Mouse (Mus musculus): ENCODE measurements around the gene Ugt1a10. TPM values are rescaled to one million over a fixed set of nuclear protein-coding genes. Genes with fewer than 3 reads are reported as not detected.

Ugt1a10 gene
- polyA plus RNA-seq, 1 experiment = not detected

DNA sequence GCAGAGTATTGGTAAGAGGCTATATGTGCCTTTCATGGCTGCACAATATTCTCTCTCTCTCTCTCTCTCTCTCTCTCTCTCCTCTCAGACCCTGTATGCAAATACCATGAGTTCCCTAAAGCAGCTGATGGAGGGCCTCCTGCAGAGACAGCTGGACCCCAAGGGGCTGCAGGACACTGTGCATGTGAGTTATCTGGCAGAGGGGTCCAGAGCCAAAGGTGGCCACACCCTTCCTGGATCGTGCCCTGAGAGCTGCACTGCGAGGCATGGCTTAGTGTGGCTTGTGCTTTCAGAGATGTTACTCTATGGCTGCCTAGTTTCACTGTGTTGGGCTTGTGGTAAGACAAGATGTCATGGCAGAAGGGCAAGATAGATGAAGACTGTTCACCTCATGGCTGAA is 192.5 kb downstream of the Ugt1a10 start:
- no peaks in the 10 kb centered on the region for H3K36me3 ChIP-seq (ENCODE audit: control insufficient read depth)
- no peaks in the 10 kb centered on the region for H3K4me1 ChIP-seq (ENCODE audit: control insufficient read depth)
- TF ChIP-seq TAL1 (IDR thresholded peaks at IDR 0.05; ENCODE audit: low read length) = no peak
- TF ChIP-seq GATA1 (IDR thresholded peaks at IDR 0.05; ENCODE audit: low read length) = no peak
- H3K9me3 ChIP-seq (ENCODE audit: control insufficient read depth, low read length) = peaks cover 70% of the 10 kb centered on the region
- H3K27me3 ChIP-seq (ENCODE audit: control insufficient read depth) = peaks cover 2% of the 10 kb centered on the region; the same call in 1 of the 2 replicates
- no peak overlapping the region for H3K4me3 ChIP-seq (replicated peaks)

DNA sequence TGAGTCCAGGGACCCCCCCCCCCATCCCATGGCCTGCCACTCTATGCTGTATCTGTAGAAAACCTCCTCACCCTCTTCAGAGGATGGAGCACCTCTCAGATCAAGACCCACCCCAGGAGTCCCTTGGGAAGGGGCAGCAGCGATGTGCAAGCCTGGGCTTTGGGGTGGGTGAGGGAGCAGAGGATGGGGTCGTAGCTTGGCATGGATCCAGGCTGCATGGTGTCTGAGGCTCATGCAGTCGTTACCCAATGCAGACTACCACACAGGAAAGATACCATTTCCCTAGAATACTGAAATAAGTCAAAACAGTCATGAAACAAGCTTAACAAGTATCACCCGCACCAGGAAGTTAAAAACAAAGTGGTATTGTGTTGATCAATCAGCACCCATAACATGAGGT is 193.5 kb downstream of the Ugt1a10 start:
- H3K36me3 ChIP-seq (ENCODE audit: control insufficient read depth) = no peaks in the 10 kb centered on the region
- peaks cover 2% of the 10 kb centered on the region; the same call in 1 of the 2 replicates for H3K27me3 ChIP-seq (ENCODE audit: control insufficient read depth)
- TF ChIP-seq TAL1 (IDR thresholded peaks at IDR 0.05; ENCODE audit: low read length) (no peak), GATA1 (IDR thresholded peaks at IDR 0.05; ENCODE audit: low read length) (no peak)
- no peaks in the 10 kb centered on the region for H3K4me1 ChIP-seq (ENCODE audit: control insufficient read depth)
- H3K4me3 ChIP-seq (replicated peaks) = no peak overlapping the region
- H3K9me3 ChIP-seq (ENCODE audit: control insufficient read depth, low read length) = peaks cover 71% of the 10 kb centered on the region

DNA sequence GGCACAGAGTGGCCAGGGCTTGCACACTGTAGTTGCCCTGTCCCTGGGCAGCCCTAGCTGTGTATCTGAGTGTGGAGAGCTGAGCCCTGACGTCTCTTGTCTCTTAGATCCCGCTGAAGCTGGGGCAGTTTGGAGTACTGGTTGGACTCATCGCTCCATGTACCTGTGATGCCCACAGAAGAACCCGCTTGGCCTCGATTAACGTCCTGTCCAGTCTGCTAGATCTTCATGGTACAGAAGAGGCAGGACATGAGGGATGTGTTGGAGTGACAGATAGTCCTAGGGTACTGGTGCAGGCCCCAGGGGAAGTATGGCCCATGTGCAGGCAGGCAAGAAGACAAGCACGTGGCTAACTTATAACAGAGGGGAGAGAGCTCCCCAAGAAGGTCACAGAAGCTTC is 194.4 kb downstream of the Ugt1a10 start:
- Histone ChIP-seq H3K27me3 (ENCODE audit: control insufficient read depth) (peaks cover 2% of the 10 kb centered on the region; the same call in 1 of the 2 replicates), H3K9me3 (ENCODE audit: control insufficient read depth, low read length) (peaks cover 65% of the 10 kb centered on the region), H3K4me3 (replicated peaks) (no peak overlapping the region), H3K36me3 (ENCODE audit: control insufficient read depth) (no peaks in the 10 kb centered on the region), H3K4me1 (ENCODE audit: control insufficient read depth) (no peaks in the 10 kb centered on the region)
- no peak for TF ChIP-seq TAL1 (IDR thresholded peaks at IDR 0.05; ENCODE audit: low read length)
- TF ChIP-seq GATA1 (IDR thresholded peaks at IDR 0.05; ENCODE audit: low read length) = no peak

DNA sequence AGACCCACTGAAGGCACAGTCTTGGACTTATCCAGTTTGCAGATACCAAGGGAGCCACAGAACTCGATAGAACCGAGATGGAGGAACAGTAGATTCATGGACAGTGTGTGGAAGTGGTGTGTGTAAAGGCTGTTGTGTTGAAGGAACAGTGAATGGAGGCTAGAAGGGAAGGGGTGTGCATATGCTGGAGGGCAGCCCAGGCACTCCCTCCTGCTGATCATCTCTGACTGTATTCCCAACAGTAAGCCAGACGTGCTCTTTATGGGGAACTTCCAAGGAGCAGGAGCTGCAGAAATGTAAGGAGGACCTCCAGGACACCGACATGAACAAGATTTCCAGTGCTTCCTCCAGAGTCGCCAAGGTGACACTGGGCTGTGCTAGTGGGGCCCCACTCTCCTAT is 194.8 kb downstream of the Ugt1a10 start:
- H3K9me3 ChIP-seq (ENCODE audit: control insufficient read depth, low read length) = peaks cover 66% of the 10 kb centered on the region
- no peaks in the 10 kb centered on the region for H3K4me1 ChIP-seq (ENCODE audit: control insufficient read depth)
- no peak overlapping the region for H3K4me3 ChIP-seq (replicated peaks)
- no peaks in the 10 kb centered on the region for H3K36me3 ChIP-seq (ENCODE audit: control insufficient read depth)
- TF ChIP-seq TAL1 (IDR thresholded peaks at IDR 0.05; ENCODE audit: low read length) (no peak), GATA1 (IDR thresholded peaks at IDR 0.05; ENCODE audit: low read length) (no peak)
- H3K27me3 ChIP-seq (ENCODE audit: control insufficient read depth) = peaks cover 2% of the 10 kb centered on the region; the same call in 1 of the 2 replicates

DNA sequence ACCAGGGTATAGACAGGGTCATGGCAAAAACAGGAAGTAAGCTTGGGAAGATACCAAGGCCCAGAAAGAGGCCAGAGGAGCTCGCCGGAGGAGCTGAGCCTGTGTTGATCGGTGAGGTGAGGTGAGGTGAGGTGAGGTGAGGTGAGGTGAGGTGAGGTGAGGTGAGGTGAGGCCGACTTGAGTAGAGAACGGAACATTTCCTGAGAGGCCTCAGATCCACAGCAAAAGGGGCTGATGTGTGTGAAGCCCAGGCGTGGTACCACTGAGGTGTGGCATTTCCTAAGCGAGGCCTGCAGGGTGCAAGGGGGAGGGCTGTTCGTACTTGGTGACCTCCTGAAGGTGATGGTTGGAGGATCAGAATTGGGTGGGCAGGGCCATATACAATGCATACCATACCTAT is 197.9 kb downstream of the Ugt1a10 start:
- H3K9me3 ChIP-seq (ENCODE audit: control insufficient read depth, low read length) = peaks cover 60% of the 10 kb centered on the region
- no peak for TF ChIP-seq TAL1 (IDR thresholded peaks at IDR 0.05; ENCODE audit: low read length)
- no peak for TF ChIP-seq GATA1 (IDR thresholded peaks at IDR 0.05; ENCODE audit: low read length)
- H3K4me3 ChIP-seq (replicated peaks) = no peak overlapping the region
- H3K36me3 ChIP-seq (ENCODE audit: control insufficient read depth) = no peaks in the 10 kb centered on the region
- H3K4me1 ChIP-seq (ENCODE audit: control insufficient read depth) = no peaks in the 10 kb centered on the region
- H3K27me3 ChIP-seq (ENCODE audit: control insufficient read depth) = 0 out of 2 replicates have a peak, but pooled peaks cover 2% of the 10 kb centered on the region

DNA sequence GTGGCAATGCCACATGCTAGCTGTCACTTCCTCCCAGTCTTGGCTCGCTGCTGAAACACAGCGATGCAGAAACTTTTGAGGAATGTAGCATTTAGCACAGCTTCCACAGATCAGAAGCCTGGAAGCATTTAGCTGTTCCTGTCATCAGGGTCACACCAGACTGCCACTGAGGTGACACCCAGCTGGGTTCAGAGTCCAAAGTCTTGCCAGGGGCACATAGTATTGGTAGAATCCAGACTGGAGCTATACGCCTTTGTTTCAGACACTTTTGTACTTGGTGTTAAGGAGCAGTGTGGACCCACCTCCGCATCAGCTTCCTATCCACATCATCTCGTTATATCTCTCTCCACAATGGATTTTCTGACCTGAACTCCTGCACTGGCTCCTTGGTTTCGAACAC is 198.4 kb downstream of the Ugt1a10 start:
- H3K27me3 ChIP-seq (ENCODE audit: control insufficient read depth) = 0 out of 2 replicates have a peak, but pooled peaks cover 2% of the 10 kb centered on the region
- H3K9me3 ChIP-seq (ENCODE audit: control insufficient read depth, low read length) = peaks cover 55% of the 10 kb centered on the region
- no peaks in the 10 kb centered on the region for H3K36me3 ChIP-seq (ENCODE audit: control insufficient read depth)
- no peaks in the 10 kb centered on the region for H3K4me1 ChIP-seq (ENCODE audit: control insufficient read depth)
- H3K4me3 ChIP-seq (replicated peaks) = no peak overlapping the region
- no peak for TF ChIP-seq TAL1 (IDR thresholded peaks at IDR 0.05; ENCODE audit: low read length)
- no peak for TF ChIP-seq GATA1 (IDR thresholded peaks at IDR 0.05; ENCODE audit: low read length)

DNA sequence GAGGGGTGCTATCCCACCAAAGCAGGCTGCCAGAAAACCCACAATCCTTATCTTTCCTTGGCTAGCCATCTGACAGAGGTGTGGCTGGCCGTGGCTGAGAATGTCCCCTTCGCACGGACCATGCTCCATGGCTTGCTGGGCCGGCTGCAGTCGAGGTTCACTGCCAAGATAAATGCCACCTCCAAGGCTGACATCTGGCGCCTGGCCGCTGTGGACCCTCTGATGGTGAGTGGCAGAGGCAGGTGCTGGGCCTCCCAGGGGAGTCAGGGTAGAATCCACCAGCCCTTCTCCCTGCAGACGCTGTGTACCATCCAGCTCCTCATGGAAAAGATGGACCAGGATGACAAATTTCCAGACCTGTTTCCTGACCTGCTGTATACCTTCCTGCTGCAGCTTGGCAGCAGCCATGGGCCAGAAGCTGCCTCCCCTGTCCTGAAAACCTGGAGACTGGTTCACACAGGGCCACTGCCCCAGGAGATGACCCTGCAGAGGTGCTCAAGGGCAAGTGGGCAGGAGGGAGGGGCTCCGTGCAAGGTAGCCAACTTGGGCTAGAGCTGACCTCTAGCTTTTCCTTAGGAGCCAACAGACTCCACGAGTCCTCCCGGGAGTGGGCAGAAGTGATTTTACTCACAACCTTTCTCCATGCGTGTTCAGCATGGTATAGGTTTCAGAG is 199.7 kb downstream of the Ugt1a10 start:
- no peak overlapping the region for H3K4me3 ChIP-seq (replicated peaks)
- peaks cover 42% of the 10 kb centered on the region for H3K9me3 ChIP-seq (ENCODE audit: control insufficient read depth, low read length)
- peaks cover 8% of the 10 kb centered on the region for H3K36me3 ChIP-seq (ENCODE audit: control insufficient read depth)
- H3K4me1 ChIP-seq (ENCODE audit: control insufficient read depth) = peaks cover 7% of the 10 kb centered on the region
- H3K27me3 ChIP-seq (ENCODE audit: control insufficient read depth) = 0 out of 2 replicates have a peak, but pooled peaks cover 2% of the 10 kb centered on the region
- TF ChIP-seq TAL1 (IDR thresholded peaks at IDR 0.05; ENCODE audit: low read length) (no peak), GATA1 (IDR thresholded peaks at IDR 0.05; ENCODE audit: low read length) (no peak)

DNA sequence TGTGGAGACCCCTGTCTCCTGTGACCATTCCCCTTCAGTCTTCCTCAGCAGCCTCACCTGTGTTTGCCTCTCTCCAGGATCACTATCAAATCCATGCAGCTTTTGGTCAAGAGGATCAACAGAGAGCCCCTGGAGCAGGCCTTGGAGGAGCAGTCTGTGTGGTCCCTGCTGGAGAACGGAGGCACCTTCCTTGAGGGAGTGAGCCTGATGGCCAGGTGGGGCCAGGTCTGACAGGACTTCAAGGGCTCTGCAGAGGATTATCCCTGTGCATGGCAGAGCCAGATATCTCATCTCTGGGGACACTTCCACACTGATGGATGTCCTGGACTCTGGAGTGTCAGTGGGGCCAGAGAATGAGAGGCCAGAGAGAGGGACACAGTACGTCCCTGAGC is 200.3 kb downstream of the Ugt1a10 start:
- peaks cover 14% of the 10 kb centered on the region for H3K36me3 ChIP-seq (ENCODE audit: control insufficient read depth)
- H3K9me3 ChIP-seq (ENCODE audit: control insufficient read depth, low read length) = peaks cover 37% of the 10 kb centered on the region
- TF ChIP-seq GATA1 (IDR thresholded peaks at IDR 0.05; ENCODE audit: low read length) = no peak
- H3K4me1 ChIP-seq (ENCODE audit: control insufficient read depth) = peaks cover 9% of the 10 kb centered on the region
- H3K4me3 ChIP-seq (replicated peaks) = no peak overlapping the region
- H3K27me3 ChIP-seq (ENCODE audit: control insufficient read depth) = 0 out of 2 replicates have a peak, but pooled peaks cover 2% of the 10 kb centered on the region

DNA sequence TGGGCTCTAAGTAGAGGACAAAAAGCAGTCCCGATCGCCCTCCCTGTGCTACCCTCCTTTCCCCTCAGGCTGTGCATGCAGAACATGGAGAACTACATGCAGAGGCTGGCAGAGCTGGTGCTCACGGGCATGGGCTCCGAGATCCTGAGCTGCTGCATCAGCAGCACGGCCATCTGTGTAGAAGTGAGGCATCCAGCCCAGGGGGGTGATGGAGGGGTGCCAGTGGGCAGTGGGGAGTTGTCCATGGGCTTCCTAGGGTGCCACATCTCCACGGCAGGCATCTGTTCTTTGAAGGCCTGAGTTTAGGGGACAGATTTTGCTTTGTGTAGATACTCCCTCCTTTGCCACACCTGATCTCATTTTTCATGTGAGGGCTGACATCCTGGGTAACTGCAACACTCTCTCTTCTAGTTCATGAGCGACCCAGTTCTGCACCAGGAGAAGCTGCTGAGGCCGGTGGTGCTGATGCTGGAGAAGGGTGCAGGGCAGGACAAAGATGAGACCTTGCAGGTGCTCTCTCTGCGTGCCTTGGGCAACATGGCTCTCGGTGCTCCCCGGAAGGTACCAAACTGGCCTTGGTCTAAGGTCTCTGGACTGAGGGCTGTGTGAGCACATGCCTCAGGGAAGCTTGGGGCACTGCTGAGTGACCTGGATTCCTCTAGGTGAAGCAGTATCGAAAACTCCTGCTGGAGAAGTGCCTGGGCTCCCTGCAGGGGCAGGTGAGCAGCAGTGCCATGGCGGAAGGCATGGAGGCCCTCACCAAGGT is 201.0 kb downstream of the Ugt1a10 start:
- H3K9me3 ChIP-seq (ENCODE audit: control insufficient read depth, low read length) = peaks cover 34% of the 10 kb centered on the region
- peaks cover 13% of the 10 kb centered on the region for H3K4me1 ChIP-seq (ENCODE audit: control insufficient read depth)
- H3K4me3 ChIP-seq (replicated peaks) = no peak overlapping the region
- peaks cover 21% of the 10 kb centered on the region for H3K36me3 ChIP-seq (ENCODE audit: control insufficient read depth)
- 0 out of 2 replicates have a peak, but pooled peaks cover 2% of the 10 kb centered on the region for H3K27me3 ChIP-seq (ENCODE audit: control insufficient read depth)
- TF ChIP-seq GATA1 (IDR thresholded peaks at IDR 0.05; ENCODE audit: low read length) (no peak; the same call in 1 of the 2 replicates), TAL1 (IDR thresholded peaks at IDR 0.05; ENCODE audit: low read length) (no peak)

Measured in erythroblast, embryonic 14.5 days (primary cell).